Mouse (Mus musculus) CD8-positive naive resting alpha-beta T cell, adult 2 months (primary cell): ENCODE data around the gene Col1a1.
"Not testable (repeated sequence)": the region's sequence is repeated elsewhere in the genome, so short reads cannot be mapped to it uniquely, and the experiment has no call there.

Source experiments
- DNase-seq, 2 experiments: peaks; one replicate each; pipeline ENCODE4 v3.0.0; 2022; ENCODE audit warnings: low read depth in 2 of 2, low spot score in 2 of 2

Gene Col1a1

DNA sequence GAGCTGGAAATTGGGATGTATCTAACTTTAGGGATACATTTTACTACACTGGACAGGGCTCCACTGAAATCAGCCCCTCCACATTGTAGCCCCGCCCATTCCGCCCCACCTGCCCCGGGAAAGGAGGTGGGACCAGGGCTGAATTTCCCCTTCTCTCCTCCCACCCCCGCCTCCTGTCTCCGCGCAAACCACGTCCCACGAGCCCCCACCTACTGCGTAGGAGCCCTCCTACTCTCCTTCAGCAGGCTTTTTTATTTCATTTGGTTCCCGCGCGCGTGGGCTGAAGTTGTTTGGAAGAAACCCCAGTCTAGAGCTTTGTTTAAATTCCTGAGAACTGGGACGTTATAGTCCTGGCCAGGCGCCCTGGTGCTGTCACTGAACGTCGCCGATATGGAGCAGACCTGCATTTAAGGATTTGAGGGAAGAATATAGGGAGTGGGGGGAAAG, 1.3 kb downstream of the Col1a1 start:
- DNase-seq = no peak

DNA sequence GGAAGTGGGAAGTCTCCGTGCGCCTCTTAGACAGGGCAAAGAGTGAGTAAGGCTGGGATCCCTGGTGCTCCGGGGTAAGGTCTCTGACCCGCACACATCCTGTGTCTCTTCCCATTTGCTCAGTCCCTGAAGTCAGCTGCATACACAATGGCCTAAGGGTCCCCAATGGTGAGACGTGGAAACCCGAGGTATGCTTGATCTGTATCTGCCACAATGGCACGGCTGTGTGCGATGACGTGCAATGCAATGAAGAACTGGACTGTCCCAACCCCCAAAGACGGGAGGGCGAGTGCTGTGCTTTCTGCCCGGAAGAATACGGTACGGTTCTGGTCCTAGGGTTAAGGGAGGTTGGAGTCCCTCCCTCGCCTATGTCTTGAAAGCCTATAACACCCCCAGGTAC, 1.8 kb downstream of the Col1a1 start:
- no peak for DNase-seq

DNA sequence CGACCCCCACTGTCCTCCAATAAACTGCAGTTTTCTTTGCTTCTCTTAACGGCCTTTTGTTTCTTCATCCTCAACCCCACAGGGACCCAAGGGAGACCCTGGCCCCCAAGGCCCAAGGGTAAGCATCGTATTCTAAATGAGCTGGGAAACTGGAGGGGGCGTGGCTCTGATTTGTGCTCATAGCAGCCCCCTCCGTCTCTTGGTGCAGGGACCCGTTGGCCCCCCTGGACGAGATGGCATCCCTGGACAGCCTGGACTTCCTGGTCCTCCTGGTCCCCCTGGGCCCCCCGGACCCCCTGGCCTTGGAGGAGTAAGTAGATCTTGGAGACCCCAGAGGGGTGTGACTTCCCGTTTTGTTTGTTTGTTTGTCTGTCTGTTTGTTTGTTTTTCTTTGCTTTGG, 2.3 kb downstream of the Col1a1 start:
- DNase-seq = no peak

GRCm38 (mm10) chr11:94939280-94939679, 3.3 kb downstream of the Col1a1 start:
- peak; percentile 48 to 62 for DNase-seq

- DNase-seq = no peak
These were observed 5.1 kb downstream of the Col1a1 start for GRCm38 (mm10) chr11:94941121-94941520.

GRCm38 (mm10) chr11:94941776-94942175, 5.8 kb downstream of the Col1a1 start:
- no peak for DNase-seq

GRCm38 (mm10) chr11:94942282-94943023, 6.4 kb downstream of the Col1a1 start:
- DNase-seq = peak; percentile 41 to 53

GRCm38 (mm10) chr11:94943054-94943453, 7.0 kb downstream of the Col1a1 start:
- DNase-seq = no peak

- no peak for DNase-seq
These were observed 8.3 kb downstream of the Col1a1 start for GRCm38 (mm10) chr11:94944295-94944694.

DNA sequence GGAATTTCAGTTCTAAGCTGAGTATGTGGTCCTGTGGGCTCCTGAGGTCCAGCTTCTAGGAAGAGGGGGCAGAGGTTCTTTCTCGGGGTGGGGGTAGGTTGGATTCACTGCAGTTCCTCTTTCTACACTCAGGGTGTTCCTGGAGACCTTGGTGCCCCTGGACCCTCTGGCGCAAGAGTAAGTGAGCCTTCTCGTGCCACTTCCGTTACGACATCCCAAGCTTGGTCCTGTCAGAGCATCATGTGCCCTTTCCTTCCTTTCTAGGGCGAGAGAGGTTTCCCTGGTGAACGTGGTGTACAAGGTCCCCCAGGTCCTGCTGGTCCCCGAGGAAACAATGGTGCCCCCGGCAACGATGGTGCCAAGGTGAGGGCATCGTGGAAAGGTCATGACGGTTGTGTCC, 9.2 kb downstream of the Col1a1 start:
- DNase-seq = no peak

- no peak for DNase-seq
These were observed 16.1 kb downstream of the Col1a1 start for GRCm38 (mm10) chr11:94952169-94952568.

DNA sequence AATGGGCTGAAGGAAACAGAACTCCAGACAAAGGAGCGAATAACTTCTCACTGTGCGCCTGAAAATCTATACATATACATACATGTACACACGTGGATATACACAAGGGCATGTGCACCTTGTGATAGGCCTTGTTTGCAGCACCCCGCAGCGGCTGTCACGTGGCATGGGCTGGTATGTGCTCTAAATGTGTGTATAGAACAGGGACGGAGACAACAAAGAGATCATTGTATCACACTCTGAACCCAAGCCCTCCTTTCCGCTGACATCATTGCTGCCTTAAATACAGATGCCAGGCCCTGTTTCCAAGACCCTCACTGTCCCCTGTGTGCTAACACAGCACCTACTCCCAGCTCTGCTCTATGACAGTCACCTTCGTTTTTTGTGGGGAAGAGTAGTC, 19.1 kb downstream of the Col1a1 start:
- no peak for DNase-seq

DNA sequence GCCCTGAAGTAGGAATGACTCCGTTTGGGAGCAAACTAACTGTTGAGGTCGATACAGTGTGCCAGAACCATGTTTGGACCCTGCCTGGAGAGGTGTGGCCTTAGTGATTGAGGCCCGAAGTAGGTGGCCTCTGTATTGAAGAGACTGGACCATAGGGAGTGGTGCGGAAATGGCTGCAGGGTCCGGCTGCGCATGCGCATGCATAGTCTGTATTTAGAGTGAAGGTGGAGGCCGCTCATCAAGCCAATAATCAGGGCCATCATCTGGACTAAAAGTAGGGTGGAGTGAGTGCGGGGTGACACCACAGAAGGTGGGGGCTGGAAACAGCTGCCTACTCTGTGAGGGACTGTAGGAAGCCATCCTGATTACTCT, 21.7 kb downstream of the Col1a1 start:
- DNase-seq = no peak

GRCm38 (mm10) chr11:94958065-94958858, 22.2 kb downstream of the Col1a1 start:
- DNase-seq = no peak

DNA sequence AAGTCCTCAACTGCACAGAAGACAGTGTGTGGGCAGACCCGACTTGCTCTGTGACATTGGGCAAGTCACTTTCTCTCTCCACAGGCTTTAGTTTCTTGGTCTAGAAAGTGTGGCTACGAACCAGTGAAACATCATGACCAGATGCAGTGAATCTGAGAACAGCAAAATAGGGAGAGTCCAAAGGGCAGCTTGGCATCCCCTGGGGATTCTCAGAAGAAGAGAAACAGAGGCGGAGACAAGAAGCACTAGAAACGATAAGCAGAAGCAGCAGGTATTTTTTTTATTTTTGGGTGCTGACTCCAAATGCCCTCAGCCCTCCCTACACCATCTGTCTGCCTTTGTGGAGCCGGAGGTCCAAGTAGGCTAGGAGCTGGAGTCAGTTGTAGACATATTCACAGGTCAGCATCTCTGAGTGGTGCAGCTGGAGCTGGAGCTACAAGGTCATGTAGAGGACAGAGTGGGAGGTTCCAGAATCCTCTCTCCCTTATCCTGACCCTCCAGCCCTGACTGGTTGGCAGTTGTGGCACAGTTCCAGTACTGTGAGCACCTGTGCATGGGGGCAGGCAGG, 26.6 kb downstream of the Col1a1 start:
- DNase-seq = no peak

DNA sequence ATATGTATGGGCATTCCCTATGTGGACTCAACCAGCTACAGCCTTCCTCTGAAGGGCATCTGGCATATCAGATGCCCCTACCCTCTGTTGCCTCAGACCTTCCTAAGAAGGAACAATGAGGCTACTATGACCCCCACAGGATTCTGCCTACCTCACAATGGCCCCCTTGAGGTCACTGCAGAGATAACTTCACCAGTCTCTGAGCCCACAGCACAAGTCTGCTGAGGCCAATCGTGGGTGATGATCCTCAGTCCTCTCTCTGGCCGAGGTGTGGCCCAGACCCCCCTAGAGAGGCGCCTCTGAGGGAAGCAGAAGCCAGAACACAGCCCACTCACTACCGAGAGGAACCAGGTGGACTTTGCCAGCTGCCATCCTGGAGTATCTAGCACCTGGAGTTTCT, 31.4 kb downstream of the Col1a1 start, which contains the start of gene Hils1:
TSS of gene Hils1 (plus strand) at position 175 of the 400 bp plus-strand sequence.
- DNase-seq = no peak

DNA sequence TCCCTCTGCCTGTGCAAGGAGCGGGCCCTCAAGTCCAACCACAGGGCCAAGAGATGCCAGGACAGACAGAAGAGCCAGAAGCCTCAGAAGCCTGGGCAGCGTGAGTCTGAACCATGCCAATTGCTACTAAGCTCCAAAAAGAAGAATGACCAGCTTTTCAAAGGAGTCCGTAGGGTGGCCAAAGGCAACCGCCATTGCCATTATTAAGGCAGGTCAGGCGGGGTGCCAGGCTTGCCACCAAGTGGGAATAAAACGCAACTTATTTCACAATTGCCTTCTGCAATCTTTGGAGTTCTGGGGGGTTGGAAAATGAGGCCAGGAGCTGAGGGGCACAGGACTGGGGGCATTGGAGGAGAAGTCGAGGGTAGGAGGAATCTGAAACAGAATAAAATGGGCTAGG, 32.2 kb downstream of the Col1a1 start:
- no peak for DNase-seq

DNA sequence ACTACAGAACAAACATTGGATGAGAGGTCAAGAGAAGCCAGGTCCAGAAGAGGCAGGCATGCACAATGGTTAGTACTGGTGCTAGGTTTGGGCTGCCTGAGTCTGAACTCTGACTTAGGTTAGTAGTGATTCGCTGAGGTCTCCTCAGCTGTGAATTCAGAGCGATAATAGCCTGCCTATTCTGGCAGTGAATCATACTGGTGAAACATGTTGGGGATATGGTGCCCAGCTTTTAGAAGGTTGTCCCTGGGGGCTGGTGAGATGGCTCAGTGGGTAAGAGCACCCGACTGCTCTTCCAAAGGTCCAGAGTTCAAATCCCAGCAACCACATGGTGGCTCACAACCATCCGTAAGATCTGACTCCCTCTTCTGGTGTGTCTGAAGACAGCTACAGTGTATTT, 33.7 kb downstream of the Col1a1 start:
- not testable (repeated sequence) for DNase-seq

DNA sequence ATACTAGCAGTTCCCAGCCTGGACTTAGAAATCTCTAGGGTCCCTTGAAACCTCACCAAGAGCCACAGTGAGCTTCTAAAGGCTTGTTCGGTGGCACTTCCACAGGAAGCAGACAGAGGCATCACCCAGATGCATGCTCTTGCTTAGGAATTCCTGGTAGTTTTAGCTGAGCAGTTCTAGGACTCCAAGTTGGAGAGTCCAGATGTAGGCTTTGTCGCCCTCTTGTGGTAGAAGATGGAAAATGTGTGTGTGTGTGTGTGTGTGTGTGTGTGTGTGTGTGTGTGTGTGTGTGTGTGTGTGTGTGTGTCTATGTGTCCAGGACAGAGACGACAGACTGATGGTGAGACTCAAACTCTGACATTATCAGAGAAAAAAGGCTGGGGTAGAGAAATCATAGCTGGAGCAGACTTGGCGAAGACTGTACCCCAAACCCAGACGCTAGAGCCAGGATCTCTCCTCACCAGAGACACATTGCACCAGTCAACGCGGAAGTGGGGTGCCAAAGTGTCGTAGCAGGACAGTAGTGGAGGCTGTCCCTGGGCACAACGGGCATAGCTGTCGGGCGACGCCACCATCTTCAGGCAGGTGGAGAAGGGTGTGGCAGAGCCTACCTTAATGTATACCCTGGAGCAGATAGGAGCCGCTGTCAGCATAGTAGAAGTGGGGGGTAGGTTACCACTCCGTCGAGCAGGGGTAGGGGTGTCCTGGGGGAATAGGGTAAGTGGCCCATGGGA, 34.4 kb downstream of the Col1a1 start:
- DNase-seq = peak; percentile 59 to 60

DNA sequence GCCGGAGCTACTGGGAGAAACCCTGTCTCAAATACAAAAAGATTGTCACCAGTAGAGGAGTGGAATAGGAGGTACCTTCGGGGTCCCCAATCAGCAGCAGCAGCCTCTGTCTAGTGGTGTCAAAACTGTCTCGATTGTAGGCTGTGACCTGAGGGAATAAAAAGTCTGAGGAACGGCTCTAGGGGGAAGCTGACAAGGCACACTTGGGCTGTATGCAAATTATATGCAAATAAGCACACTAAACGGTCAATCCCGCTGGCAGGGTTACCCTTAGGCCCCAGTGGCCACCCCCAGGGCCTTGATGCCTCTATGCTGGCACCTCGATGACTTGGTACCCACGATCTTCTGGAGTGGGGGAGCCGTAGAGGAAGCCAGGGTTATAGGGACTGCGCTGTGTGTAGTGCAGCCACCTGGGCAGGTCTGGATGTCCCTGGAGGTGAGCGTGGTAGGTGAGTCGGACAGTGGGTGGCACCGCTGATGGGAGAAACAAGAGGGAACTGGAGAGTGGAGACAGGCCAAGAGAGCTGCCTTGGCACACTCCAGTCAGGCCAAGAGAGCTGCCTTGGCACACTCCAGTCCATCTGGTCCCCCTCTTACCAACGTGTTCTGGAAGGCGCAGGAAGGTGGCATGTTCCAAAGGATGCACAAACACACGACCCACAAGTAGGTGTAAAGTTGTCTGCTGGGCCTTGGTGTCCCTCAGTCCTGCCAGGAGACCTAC, 36.0 kb downstream of the Col1a1 start:
- no peak for DNase-seq

- DNase-seq = no peak
These were observed 36.9 kb downstream of the Col1a1 start for GRCm38 (mm10) chr11:94972887-94973286.
